Mouse (Mus musculus) left cerebral cortex, adult 11 months (tissue): ENCODE data around the gene Mamld1.
A peak's percentile ranks its signal among the peaks of the same experiment; 100 is the strongest.
"Not testable (repeated sequence)": the region's sequence is repeated elsewhere in the genome, so short reads cannot be mapped to it uniquely, and the experiment has no call there.

Experiments
- DNase-seq: peaks from one replicate; pipeline ENCODE4 v3.0.0; 2022; ENCODE audit warnings: low spot score

Mamld1 gene

DNA sequence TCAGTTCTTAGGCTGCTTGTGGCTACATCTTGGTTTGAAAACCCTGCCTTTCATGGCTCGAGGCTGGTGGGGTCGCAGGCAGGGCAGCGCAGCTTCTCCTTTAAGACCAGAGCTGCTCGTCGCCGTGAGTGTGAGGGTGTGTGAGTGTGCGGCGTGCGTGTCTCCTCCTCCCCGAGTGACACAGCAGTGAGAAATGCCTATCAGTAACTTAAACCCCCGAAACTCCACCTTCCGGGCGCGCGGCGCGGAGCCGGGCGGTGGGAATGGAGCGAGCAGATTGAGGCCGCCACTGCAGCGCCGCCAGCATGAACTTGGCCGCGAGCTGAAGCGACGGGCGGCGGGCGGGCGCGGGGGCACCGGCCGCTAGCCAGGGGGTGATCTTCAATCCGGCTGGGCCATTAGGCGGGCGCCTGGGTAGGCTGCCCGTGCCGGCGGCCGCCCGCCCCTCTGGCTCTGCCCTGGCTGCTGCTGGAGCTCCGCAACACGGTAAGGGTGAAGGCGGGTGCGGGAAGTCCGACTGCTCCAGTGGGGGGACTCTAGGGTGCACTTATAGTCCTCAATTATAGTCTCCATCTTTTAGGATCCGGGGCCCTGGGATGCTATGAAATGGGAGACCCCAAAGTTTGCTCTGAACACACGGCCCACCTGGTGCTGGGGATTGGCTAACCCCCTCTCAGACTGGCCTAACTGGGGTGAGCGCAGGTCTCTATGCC lies at the start of gene Mamld1:
TSS of gene Mamld1 (plus strand) at position 393 of the 713 bp plus-strand sequence.
- DNase-seq = peak; percentile 52

- no peak for DNase-seq
These were observed 25.3 kb upstream of the Mamld1 start for GRCm38 (mm10) chrX:71024718-71025117.

GRCm38 (mm10) chrX:71028007-71028406 lies 22.0 kb upstream of the Mamld1 start:
- no peak for DNase-seq

GRCm38 (mm10) chrX:71028976-71029375 lies 21.1 kb upstream of the Mamld1 start:
- DNase-seq = not testable (repeated sequence)

GRCm38 (mm10) chrX:71050677-71051311 lies 738 bp downstream of the Mamld1 start:
- no peak for DNase-seq

DNA sequence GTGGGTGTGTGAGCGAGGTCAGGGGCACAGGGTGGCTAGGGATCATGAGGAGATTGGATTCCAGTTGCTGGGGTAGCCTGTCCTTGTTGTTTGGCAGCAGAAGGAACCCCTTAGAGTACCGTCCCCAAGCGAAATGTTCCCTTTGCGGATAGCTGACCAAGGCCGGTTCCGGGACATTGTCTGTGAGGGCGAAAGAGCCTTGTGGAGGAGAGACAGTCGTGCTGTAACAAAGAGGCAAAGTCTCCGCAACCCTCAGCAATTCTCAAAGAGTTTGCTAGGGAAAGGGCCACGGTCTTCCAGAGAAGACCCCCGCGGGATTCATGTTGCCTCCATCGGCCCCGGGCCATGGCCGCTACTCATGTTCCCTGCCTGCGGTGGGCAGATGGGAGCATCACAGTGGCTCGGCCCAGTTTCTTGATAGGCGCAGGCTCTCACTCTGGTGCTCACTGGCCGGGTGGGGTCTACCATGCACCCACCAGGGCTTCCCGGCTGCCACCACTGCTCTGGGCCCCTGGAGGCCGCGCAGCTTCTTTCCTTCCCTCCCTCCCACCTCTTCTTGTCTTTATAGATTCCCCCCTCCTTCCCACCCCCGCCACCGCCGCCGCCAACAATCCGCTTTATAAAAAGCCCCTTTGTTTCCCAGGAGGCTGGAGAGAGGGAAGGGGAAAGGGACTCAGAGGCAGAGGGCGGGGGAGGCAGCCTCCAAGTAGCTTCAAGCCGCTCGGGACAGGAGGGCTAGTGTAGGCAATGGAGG lies 1.5 kb downstream of the Mamld1 start:
- no peak for DNase-seq

GRCm38 (mm10) chrX:71052115-71052478 lies 2.0 kb downstream of the Mamld1 start:
- DNase-seq = peak; percentile 61

- DNase-seq = peak; percentile 6
These were observed 2.6 kb downstream of the Mamld1 start for GRCm38 (mm10) chrX:71052481-71053216.

DNA sequence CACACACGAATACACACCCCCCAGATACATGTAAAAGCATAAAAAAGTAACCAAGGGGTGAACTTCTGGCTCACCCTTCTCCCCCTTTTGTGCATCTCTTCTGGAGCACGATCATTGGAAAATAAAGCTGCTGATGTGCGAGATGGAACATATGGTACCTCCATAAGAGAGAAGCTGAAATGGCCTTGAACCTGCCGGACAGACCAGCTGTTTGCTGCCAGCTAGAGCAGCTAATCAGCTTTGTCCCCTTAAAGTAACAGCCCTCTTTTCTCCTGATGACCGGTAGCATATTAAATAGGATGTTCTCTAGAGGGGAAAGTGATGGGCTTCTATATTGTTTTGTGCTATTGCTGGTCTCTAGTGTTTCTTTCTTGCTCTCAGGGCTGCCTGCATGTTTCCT lies 3.2 kb downstream of the Mamld1 start:
- DNase-seq = no peak

GRCm38 (mm10) chrX:71056968-71057367 lies 6.9 kb downstream of the Mamld1 start:
- no peak for DNase-seq

DNA sequence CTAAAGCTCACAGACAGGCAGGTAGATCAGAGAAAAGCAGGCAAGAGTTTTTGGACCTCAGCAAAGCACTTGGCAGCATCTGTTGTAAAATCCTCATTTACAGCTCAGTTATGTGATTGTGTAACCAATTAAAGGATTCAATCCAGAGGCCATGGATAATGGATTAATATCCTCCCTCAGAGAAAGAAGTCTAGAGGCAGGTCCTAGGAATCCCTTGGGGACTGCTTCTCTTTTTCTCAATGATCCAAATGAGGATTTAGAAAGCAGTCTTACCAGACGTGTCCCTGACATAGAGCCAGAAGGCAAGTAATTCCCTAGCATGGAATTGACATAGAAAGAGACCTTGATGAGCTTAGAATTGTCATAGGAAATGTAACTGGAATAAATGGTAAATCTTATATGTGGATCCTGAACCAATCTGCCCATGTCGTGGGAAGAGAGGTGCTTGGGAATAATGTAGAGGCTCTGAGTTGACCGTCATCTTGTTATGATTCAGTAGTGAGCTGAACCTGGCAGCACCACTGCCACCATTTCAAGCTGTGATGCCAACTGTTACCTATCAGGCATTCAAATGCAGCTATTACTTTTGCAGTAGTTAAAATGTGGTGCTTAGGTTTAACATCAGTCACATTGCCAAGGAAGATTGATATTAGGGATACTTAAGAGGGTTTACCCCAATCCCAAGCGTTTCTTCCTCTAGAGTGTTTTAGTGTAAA lies 35.2 kb downstream of the Mamld1 start:
- DNase-seq = no peak

- DNase-seq = no peak
These were observed 37.5 kb downstream of the Mamld1 start for GRCm38 (mm10) chrX:71087370-71088079.

GRCm38 (mm10) chrX:71088080-71088414 lies 38.0 kb downstream of the Mamld1 start:
- DNase-seq = no peak

DNA sequence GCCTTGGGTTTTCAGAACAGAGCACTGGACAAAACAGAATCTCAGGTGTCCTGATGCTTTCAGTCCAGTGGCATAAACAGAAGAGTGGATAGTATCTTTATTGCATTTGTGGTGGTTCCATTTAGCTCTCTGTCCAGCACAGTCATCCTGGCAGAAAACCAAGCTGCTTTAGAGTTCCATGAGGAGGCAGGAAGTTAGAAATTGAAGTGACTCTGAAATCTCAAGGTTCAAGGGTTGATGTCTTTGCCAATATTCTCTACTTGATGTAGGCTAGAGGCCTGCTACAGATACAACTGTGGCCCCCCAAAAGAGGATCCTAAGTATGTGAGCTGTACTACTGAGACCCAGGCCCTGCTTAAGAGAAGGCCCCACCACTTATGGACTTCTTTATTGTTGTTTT lies 55.8 kb downstream of the Mamld1 start:
- no peak for DNase-seq

GRCm38 (mm10) chrX:71106392-71106791 lies 56.3 kb downstream of the Mamld1 start:
- DNase-seq = peak; percentile 22

- DNase-seq = no peak
These were observed 58.1 kb downstream of the Mamld1 start for GRCm38 (mm10) chrX:71108056-71108735.

DNA sequence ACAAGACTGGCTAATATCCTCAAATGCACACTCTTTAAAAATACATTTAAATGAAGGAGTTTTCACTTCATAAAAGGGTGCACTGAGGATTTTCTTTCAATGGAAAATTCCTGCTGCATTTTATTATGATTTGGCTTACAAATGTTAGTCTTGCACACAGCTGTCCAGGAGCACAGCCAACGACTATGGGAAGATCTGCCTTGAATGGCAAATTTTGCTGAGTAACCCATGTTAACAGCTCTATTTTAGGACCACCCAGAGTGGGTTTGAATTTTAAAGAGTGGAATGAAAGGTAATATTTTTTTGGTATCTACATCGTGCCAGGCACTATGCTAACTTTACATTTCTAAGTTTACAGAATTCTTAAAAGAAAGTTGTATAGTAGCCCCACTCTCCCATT lies 60.3 kb downstream of the Mamld1 start:
- no peak for DNase-seq

DNA sequence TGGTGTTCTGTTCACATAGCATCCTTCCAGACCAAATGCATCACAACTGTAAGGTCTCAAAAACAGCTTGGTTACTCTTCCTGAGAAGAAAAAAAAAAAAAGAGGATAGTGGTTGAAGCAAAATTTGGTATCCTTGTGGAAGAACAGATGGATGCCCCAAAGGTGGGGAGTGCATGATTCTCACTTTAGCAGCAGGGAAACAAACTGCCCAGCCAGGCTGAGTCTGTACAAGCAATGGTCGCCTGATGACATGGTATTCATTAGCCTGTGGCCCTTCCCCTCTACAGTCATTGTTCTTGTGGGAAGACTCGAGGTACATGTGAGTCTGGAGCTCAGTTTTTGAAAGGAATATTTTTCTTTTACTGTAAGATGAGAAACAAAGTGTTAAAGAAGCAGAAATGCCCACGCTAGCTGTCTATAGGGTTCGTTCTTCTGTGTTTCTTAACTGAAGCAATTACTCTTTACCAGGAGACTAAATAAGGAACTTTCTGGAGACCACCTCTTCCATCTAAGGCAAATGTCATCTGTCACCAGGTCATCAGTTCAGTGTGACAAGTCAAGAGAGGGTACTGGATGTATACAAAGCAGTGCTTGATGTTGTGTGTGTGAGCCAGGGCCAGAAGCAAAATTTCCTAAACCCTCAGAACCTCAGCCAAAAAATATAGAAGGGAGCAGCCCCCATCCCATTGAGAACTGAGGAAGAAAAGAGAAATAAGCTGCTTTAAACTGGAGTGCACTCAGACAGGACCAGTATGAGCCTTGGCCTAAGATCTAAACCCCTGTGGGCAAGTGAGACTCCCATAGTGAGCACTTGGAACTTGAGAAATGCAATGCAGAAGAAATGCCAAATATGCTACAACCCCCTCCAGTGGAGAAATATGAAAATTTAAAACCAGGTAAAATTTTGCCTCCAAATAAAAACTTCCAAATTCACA lies 72.6 kb downstream of the Mamld1 start:
- DNase-seq = no peak

GRCm38 (mm10) chrX:71125013-71125412 lies 75.0 kb downstream of the Mamld1 start:
- DNase-seq = no peak
